Mouse (Mus musculus) embryo, embryonic 10.5 days (tissue): ENCODE data around the gene Mogat1.
"Not testable (repeated sequence)": the region's sequence is repeated elsewhere in the genome, so short reads cannot be mapped to it uniquely, and the experiment has no call there.

ENCODE experiments used
- DNase-seq: peaks from one replicate; pipeline ENCODE4 v3.0.0-alpha.2; 2015; ENCODE audit warnings: low spot score

Gene Mogat1

GRCm38 (mm10) chr1:78536310-78537164 lies 25.7 kb downstream of the Mogat1 start:
- peak; percentile 85 for DNase-seq

DNA sequence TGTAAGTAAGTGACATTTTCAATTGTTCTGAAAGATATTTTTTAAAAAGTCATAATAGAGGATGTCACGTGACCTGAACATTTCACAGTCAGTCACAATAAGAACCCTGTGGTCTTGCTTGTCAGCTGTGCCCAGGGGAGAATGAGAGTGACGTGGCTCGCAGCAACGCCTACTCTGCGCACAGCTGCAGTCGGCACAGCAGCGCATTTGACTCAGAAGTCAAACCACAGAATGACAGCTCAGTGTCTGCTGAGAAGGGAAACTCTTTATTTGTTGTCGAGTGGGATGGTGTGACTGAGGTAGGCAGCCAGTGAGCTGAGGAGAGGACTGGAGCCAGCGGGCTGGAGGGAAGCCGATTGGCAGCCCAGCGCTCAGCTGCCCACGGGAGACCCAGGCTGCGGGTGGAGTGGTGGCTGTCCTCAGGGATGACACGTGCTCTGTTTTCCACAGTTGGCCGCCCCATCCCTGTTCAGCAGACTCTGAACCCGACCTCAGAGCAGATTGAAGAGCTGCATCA lies 26.8 kb downstream of the Mogat1 start:
- peak; percentile 46 for DNase-seq

DNA sequence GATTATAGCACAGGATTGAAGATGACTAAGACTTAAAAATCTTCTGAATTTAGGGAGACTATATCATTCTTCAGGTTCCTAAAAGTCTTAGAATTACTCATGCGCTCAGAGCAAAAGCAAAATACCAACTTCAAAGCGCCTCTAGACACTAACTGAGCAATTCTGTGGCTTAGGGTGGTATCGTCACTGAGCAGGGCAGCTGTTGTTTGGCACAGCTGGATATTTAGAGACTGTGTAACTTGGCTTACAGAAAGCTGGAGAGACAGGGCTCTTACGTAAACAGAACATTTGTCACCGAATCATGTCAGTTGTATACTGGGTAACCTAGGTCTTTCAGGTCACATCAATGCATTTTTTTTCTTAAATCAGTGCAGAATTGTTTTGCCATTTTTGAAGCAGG lies 27.6 kb downstream of the Mogat1 start:
- no peak for DNase-seq

DNA sequence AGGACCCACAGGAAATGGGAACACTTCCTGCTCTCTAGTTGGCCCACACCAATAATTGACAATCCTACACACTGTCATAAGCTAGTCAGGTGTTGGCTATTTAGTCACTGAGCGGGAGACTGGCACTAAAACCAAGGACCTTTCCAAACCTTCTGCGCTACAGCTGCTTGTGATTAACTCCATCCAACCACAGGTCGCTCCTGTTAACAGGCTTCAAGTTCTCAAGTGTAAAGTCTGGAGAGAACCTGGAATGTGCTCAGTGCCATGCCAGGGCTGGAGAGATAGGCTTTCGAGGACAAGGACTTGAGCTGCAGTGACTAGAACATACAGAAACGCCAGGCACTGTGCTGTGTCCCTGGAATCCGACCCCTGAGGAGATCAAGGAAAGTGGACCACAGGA lies 28.4 kb downstream of the Mogat1 start:
- no peak for DNase-seq

- DNase-seq: not testable (repeated sequence)
These were observed 32.8 kb downstream of the Mogat1 start for GRCm38 (mm10) chr1:78543631-78544030.

GRCm38 (mm10) chr1:78546258-78546657 lies 35.5 kb downstream of the Mogat1 start:
- DNase-seq: no peak

GRCm38 (mm10) chr1:78548961-78549360 lies 38.2 kb downstream of the Mogat1 start:
- DNase-seq: no peak

- DNase-seq: no peak
These were observed 43.3 kb downstream of the Mogat1 start for GRCm38 (mm10) chr1:78554012-78554666.

DNA sequence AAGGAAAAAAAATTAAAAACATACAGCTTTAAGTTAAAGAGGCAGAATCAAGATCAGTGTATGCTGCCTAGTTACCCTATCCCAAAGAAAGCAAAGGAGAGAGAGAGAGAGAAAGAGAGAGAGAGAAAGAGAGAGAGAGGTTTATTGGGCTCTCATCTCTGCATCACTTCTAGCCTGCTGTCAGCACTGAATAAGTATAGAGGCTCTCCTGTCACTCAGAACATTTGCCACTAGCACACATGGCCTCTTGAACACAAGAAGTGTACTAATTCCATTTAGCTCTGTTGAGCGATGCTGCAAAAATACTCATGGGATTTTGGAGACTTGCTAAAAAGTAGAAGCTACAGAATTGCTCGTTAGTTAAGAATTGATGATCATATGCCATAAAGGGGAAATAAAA lies 56.2 kb downstream of the Mogat1 start:
- DNase-seq: no peak

DNA sequence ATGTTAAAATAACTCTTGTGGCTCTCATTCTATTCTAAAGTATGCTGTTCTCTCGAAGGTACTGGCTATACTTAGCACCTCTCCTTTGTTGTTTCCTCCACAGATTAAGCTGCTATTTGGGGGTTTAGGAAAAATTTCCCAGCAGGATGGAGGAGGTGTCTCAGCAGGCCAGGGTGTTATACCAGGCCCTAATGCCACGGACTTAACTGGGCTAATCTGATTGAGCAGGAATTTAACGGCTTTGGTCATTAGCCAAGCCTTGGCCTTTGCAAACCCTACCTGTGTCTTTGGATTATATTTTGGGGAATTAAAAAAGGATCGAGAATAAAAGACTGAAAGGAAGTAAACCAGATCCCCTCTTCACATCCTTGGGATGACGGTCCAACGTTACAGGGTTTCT lies 56.6 kb downstream of the Mogat1 start:
- DNase-seq: peak; percentile 13

- peak; percentile 58 for DNase-seq
These were observed 57.2 kb downstream of the Mogat1 start for GRCm38 (mm10) chr1:78567834-78568507.

DNA sequence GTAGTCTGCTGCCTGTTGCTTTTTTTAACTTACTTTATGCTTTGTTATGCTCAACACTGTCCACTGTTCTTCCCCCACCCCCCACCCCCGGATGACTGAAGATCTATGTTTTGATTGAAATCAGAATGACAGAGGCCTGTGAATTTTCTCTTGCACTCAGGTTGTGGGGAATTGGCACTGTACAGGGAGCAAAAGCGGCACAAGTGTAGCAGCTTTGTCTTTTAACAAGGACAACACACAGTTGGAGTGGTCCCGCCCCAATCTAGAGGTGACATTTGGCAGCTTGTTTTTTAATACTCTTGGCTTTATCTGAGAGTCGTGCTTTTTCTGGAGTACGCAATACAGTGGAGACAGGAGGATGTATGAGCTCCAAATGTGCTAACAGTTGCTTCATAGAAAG lies 58.8 kb downstream of the Mogat1 start:
- no peak for DNase-seq

GRCm38 (mm10) chr1:78585080-78585479 lies 74.3 kb downstream of the Mogat1 start:
- no peak for DNase-seq

GRCm38 (mm10) chr1:78586986-78587385 lies 76.2 kb downstream of the Mogat1 start:
- DNase-seq: no peak
